Mouse (Mus musculus) thymus, postnatal 4 days (tissue): ENCODE results near the gene Pnmal1.

Source experiments
- DNase-seq: peaks from one replicate; pipeline ENCODE4 v3.0.0; 2021

The Pnmal1 gene

GRCm38 (mm10) chr7:16924037-16924834 lies 35.2 kb upstream of the Pnmal1 start, which contains the start of gene Calm3:
Gene Calm3, minus strand, starts transcription at chr7:16924114.
- peak; percentile 99 for DNase-seq

GRCm38 (mm10) chr7:16928341-16928740 lies 31.1 kb upstream of the Pnmal1 start:
- no peak for DNase-seq

GRCm38 (mm10) chr7:16930850-16931249 lies 28.6 kb upstream of the Pnmal1 start:
- DNase-seq: peak; percentile 81

GRCm38 (mm10) chr7:16931968-16932627 lies 27.4 kb upstream of the Pnmal1 start:
- DNase-seq: peak; percentile 90

DNA sequence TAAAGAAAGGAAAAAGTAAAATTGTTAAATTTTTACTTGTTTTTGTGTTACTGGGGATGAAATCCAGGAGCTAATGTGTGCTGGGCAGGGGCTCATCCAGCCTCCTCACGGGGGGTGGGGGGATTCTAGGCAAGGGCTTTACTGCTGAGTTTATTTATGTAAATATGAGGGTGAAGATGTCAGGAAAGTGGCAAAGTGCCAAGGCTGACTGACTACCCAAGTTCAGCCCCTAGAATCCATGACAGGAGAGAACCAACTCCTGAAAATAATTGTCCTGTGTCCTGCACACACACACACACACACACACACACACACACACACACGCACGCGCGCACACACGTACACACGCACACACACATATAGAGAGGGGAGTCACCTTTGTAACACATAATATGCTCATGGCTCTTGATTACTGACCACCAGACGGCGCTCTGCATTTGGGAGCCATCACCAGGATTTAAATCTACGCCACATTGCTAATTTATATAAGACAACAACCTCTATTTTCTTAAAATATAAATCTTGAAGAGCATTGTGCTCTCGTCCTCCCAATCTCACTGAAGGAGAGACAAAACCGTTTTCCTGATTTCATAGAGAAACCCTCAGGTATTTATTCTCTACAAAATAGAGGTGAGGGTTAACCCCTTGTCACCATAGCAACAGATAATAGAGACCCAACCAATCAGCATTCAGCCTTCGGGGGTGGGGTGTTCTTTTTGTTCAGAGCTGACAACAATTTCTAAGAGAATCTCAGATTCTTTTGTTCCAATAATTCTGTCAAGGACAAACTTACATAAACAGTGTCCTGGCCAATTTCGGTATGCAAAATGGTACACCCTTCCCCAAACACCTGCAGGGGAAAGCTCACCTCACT lies 26.5 kb upstream of the Pnmal1 start:
- DNase-seq: peak; percentile 83

- DNase-seq: peak; percentile 69
Measured at GRCm38 (mm10) chr7:16937312-16937711, 22.2 kb upstream of the Pnmal1 start.

DNA sequence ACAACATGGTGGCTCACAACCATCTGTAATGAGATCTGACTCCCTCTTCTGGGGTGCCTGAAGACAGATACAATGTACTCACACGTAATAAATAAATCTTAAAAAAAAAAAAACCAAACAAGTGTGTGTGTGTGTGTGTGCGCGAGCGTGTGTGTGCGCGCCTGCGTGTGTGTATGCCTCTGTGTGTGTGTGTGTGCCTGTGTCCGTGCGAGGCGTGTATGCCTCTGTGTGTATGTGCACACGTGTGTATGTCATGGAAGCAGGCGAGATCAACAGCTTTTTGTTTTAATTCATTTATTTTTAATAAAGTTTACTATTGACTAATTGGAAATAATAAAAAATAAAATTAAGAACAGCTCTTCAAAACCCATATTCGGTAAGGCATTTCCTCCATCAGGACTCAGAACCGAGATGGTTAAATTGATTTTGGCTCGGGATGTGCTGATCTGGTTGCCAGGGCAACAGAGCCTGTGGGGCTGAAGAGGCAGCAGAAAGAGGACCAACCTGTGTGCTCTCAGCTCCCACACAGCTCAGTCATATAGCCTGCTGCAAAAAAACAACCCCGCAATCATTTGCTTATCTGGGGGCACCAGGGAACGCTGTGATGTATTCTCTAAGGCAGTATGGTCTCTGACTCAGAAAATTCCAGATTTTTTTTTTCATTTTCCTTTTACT lies 21.2 kb upstream of the Pnmal1 start:
- DNase-seq: no peak

- DNase-seq: no peak
Measured at GRCm38 (mm10) chr7:16940292-16940691, 19.2 kb upstream of the Pnmal1 start.

GRCm38 (mm10) chr7:16942861-16943260 lies 16.6 kb upstream of the Pnmal1 start:
- peak; percentile 54 for DNase-seq

DNA sequence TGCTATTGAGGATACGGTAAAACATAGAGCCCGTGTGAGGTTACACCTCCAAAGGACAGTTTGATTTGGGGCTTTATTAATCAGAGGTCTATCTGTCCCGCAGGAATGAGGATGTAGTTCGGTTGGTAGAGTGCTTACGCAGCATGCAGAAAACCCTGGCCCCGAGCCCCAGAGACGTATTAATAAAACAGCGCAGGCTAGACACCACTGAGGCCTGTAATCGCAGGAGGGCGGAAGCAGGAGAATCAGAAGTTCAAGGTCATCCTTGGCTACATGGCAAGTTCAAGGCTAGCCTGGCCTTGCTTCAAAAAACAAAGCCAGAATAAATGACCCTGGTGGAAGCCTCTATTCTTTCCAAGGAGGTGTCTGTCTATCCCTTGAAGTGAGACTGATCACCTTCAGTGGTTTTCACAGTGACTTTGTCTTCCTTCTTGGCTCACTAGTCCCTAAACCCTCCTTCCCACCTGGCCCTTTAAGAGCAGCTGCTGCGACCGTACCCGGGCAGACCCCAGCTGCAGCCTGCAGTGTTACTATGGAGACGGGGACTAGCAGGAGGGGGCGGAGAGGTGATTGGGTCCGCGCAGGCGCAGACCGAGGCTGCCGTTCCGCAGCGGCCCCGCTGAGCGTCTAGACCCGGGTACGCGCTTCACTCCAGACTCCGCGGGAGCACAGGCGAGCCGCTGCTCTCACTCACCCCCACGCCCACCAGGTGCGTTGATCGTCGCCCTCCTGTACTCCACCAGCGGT lies 15.2 kb upstream of the Pnmal1 start, which contains the start of gene Pnmal2:
Pnmal2 (plus strand) TSS at position 622 of the 747 bp plus-strand sequence.
- DNase-seq: peak; percentile 95

DNA sequence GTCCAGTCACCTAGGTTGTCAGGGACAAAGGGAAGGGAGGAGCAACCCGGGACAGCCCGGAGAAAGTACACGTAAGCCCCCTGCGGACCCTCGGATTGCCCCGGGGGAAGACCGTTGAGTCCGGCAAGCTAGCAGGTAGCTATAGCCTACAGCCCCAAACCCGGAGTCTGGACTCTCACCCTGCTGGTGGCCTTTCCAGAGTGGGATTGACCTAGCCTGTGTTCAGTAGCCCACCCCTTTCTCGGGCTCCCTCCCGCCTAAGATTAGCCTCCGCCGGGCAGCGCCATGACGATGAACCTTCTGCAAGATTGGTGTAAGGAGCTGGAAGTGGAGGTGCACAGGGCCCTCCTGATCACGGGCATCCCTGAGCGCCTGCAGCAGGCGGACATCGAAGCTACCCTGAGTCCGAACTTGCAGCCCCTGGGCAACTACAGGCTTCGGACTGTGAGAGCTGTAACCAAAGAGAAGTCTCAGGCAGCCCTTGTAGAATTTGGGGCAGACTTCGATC lies 14.6 kb upstream of the Pnmal1 start:
- DNase-seq: no peak

- DNase-seq: peak; percentile 41
Measured at GRCm38 (mm10) chr7:16945419-16945818, 14.1 kb upstream of the Pnmal1 start.

- DNase-seq: peak; percentile 35
Measured at GRCm38 (mm10) chr7:16946441-16947348, 12.8 kb upstream of the Pnmal1 start.

GRCm38 (mm10) chr7:16947349-16947895 lies 12.1 kb upstream of the Pnmal1 start:
- no peak for DNase-seq

GRCm38 (mm10) chr7:16947959-16948361 lies 11.5 kb upstream of the Pnmal1 start:
- DNase-seq: no peak

DNA sequence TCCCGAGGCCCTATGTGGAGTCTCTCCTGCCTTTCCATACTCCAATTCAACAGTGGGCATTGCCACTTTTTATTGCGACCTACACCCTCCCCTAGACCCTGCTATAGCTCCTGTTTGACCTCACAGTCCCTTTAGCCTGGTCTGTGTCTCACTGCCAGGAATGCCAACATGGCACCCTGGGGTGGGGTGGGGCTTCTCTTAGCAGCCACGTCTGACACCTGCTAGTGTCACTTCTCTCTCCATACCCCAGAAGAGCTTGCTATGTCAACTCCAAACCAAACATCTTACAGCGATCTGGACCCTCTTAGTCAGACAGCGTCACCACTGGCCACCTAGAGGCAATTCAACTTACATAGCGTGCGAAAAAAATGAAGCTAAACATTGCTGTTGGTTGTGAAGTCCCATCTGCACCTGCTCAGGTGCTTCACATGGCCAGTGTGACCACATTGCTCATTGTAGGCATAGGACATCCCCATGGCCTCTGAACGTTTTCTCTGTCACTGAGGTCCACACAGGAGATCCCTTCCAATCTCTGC lies 10.5 kb upstream of the Pnmal1 start:
- DNase-seq: no peak

DNA sequence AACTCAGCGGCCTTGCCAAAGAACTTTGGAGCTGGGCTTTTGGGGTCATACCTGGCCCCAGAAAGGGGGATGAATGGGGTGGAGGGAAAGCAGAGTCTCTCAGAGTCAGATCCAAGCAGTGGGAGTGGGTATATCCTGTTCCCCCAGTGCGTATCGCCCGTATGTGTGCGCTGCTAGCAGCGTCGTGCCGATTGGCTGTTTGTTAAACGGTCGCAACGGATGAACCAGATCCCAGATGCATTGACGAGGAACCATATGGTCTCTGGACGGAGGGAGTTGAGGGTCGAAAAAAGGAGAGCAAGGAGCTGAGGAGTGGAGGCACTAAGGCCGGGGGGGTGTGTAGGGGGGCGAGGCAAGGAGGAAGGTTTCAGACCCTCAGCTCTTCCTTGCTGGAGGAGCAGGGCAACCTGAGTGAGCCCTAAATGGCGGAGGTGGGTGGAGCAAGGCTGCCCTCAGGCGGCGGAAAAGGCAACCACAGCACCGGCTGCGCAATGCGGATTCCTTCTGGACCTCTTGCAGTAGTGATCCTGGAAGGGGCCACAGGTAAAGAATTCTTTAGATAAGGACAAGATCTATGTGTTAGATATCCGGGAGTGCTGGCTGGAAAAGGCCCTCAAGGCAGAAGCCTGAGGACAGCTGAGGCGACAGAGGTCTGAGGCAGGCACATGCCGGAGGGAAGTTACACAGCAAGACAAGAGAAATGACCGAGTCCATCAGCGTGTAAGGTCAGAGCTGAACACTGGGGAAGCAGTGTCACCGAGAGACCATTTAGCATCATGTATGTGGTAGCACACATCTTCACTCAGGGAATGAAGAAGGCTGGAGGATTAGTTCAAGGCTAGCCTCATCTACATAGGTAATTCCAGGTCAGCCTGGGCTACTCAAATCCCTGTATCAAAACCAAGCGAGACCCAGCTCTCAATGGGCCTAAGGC lies 9.3 kb upstream of the Pnmal1 start:
- peak; percentile 91 for DNase-seq

- DNase-seq: peak; percentile 87
Measured at GRCm38 (mm10) chr7:16950861-16951635, 8.4 kb upstream of the Pnmal1 start.
